Mouse (Mus musculus) liver, embryonic 11.5 days (tissue): ENCODE measurements around the gene Tnfsf15. TPM values are rescaled to one million over a fixed set of nuclear protein-coding genes. Genes with fewer than 3 reads are reported as not detected.

Experiments used
- ATAC-seq: fragments of 200-750 bp; cut with Nextera tagmentation; replicated peaks from 2 replicates; pipeline ENCODE4 v1.8.0; 2017; ENCODE audit warnings: moderate number of reproducible peaks, mild to moderate bottlenecking, moderate TSS enrichment, moderate library complexity; ENCODE audit not compliant: low FRiP score
- DNase-seq: peaks from one replicate; pipeline ENCODE4 v3.0.0-alpha.2; 2017; ENCODE audit warnings: low spot score
- H3K27ac ChIP-seq: fragments of 300-500 bp; sonication (generic); 2 replicates; pipeline ENCODE4 v1.5.1; 2014; ENCODE audit warnings: mild to moderate bottlenecking, low read depth, low read length, control low read depth
- H3K27me3 ChIP-seq: fragments of 300-500 bp; sonication (generic); replicated peaks from 2 replicates; pipeline ENCODE4 v1.6.1; 2014; ENCODE audit warnings: low read length, mixed read lengths; ENCODE audit not compliant: control insufficient read depth, insufficient read depth
- H3K36me3 ChIP-seq: fragments of 300-500 bp; sonication (generic); 2 replicates; pipeline ENCODE4 v1.6.1; 2014; ENCODE audit warnings: mild to moderate bottlenecking, low read length, moderate library complexity, mixed read lengths; ENCODE audit not compliant: control insufficient read depth, insufficient read depth
- H3K4me1 ChIP-seq: fragments of 300-500 bp; sonication (generic); replicated peaks from 2 replicates; pipeline ENCODE4 v1.6.1; 2014; ENCODE audit warnings: low read length, mixed read lengths; ENCODE audit not compliant: control insufficient read depth, insufficient read depth
- H3K4me2 ChIP-seq: fragments of 300-500 bp; sonication (generic); 2 replicates; pipeline ENCODE4 v1.6.1; 2014; ENCODE audit warnings: mild to moderate bottlenecking, control low read depth, moderate library complexity
- H3K4me3 ChIP-seq: fragments of 300-500 bp; sonication (generic); 2 replicates; pipeline ENCODE4 v1.5.1; 2014; ENCODE audit warnings: low read depth, low read length, control low read depth
- H3K9ac ChIP-seq: fragments of 300-500 bp; sonication (generic); 2 replicates; pipeline ENCODE4 v1.6.1; 2014; ENCODE audit warnings: low read depth, low read length, control low read depth
- H3K9me3 ChIP-seq: fragments of 300-500 bp; sonication (generic); 2 replicates; pipeline ENCODE4 v1.6.1; 2016; ENCODE audit warnings: low read length, inconsistent platforms, mixed read lengths; ENCODE audit not compliant: control insufficient read depth
- WGBS: fragments of 180-500 bp; shearing (Covaris S2); extraction: QIAGEN DNeasy Blood & Tissue Kit; methylation state at CpG from one replicate; pipeline ENCODE4 v1.1.7; 2014; 5-methylcytosine and 5-hydroxymethylcytosine counted together
- polyA plus RNA-seq: library from polyadenylated mRNA; unstranded; fragments of >200 nt; fragmentation: Nextera tagmentation; extraction: Ambion mirVana; gene quantifications from 2 replicates; pipeline ENCODE4 v1.2.1, GENCODE M21; 2014

Tnfsf15 gene
- polyA plus RNA-seq, 1 experiment from 2014 or later = 0.08 TPM

DNA sequence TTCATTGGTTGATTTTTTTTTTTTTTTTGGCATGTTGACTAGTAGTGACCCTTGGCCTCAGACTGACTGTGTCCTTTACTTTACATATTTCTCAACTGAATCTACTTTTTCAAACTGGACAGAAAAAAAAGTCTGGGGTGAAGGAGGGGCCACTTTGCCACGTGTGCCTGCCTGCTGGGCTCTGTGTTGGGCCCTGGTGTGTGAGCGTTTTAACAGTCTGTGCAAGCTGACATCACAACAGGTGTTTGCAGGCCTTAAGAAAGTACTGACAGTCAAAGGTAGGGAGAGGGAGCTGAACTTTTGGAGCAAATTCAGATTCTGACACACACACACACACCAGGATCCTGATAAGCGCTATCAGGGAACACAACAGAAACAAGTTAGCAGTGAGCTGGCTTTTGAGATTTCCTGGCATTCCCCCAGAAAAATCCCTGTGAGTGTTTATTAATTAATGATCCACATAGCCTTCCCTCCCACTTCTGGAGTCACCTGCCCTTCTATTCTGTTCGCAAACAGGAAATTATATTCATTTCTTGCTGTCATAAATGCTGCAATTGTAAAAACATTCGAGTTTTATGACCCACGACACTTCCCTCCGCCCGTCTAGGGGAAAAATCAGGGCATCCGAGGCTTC, 6.4 kb downstream of the Tnfsf15 start:
- no peak overlapping the region for H3K4me3 ChIP-seq
- no peaks in the 10 kb centered on the region for H3K36me3 ChIP-seq
- no peaks in the 10 kb centered on the region for H3K4me1 ChIP-seq
- no peak overlapping the region for H3K27ac ChIP-seq
- ATAC-seq = no peak
- H3K9ac ChIP-seq = no peak overlapping the region
- no peak overlapping the region for H3K4me2 ChIP-seq
- H3K9me3 ChIP-seq = no peaks in the 10 kb centered on the region
- DNase-seq = no peak
- no peaks in the 10 kb centered on the region for H3K27me3 ChIP-seq
- 76% methylated on average over 9 of the region's 9 CpGs for WGBS

DNA sequence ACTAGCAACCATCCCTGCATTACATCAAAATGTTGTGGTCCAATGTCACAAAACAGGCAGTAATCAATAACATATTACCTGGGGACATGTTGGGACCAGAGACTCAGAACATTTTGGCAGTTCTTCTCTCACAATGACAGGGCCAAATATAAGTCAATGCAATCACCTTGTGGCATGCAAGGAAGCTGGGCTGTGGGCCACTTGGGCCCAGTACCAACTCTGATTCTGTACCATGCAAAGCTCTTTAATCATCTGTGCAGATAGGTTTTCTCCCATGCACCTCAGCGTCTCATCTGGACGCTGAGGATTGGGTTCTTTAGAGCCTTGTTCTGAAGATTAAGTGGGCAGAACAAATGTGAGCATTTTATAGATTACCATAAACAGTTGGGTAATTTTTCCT, 13.6 kb downstream of the Tnfsf15 start:
- 66% methylated on average over 2 of the region's 2 CpGs for WGBS
- Histone ChIP-seq H3K27ac (no peak overlapping the region), H3K9ac (no peak overlapping the region), H3K36me3 (no peaks in the 10 kb centered on the region), H3K9me3 (no peaks in the 10 kb centered on the region), H3K4me3 (no peak overlapping the region), H3K27me3 (no peaks in the 10 kb centered on the region), H3K4me1 (no peaks in the 10 kb centered on the region), H3K4me2 (no peak overlapping the region)
- ATAC-seq (no peak), DNase-seq (no peak)

DNA sequence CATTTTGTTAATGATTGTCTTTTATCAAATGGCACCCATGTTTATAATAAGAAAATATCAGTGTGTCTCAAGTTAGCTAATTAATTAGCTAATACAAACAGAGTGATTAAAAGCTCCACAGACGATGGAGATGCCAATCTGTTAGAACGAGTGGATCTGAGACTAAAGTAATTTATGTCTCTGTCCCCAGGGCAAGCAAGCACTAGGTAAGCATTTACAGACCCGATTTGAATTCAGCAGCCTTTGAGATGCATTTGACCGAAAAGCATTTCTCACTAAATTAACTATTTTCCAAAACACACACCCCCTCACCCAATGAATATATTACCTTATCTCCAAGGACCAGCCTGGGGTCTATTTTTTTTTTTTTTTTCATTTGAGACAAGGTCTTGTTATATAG, 18.2 kb downstream of the Tnfsf15 start:
- Histone ChIP-seq H3K9ac (no peak overlapping the region), H3K9me3 (no peaks in the 10 kb centered on the region), H3K4me3 (no peak overlapping the region), H3K36me3 (no peaks in the 10 kb centered on the region), H3K4me2 (no peak overlapping the region), H3K27ac (no peak overlapping the region), H3K27me3 (no peaks in the 10 kb centered on the region), H3K4me1 (no peaks in the 10 kb centered on the region)
- WGBS = 60% methylated on average over 4 of the region's 4 CpGs
- DNase-seq (no peak), ATAC-seq (no peak)

DNA sequence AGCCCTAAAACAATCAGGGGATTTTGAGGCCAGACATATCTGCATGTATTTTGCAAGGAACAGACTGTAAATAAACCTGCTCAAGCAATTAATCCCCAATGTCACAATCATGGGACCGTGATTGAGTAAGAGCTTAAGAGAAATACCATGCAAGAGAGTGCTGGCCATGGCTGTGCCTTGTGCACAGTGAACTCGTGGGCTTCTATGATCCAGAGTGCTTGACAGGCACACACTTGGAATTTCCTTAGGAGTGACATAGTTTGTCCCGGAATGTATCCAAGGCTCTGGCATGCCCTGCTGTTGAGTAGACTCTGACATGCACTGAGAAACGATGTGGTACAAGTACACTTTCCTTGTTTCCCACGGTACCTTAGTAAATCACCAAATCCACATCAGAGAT, 18.9 kb downstream of the Tnfsf15 start:
- 64% methylated on average over 5 of the region's 5 CpGs for WGBS
- H3K4me3 ChIP-seq = no peak overlapping the region
- H3K9ac ChIP-seq = no peak overlapping the region
- no peaks in the 10 kb centered on the region for H3K36me3 ChIP-seq
- no peaks in the 10 kb centered on the region for H3K4me1 ChIP-seq
- DNase-seq = no peak
- no peak overlapping the region for H3K27ac ChIP-seq
- no peaks in the 10 kb centered on the region for H3K9me3 ChIP-seq
- H3K4me2 ChIP-seq = no peak overlapping the region
- no peak for ATAC-seq
- no peaks in the 10 kb centered on the region for H3K27me3 ChIP-seq

DNA sequence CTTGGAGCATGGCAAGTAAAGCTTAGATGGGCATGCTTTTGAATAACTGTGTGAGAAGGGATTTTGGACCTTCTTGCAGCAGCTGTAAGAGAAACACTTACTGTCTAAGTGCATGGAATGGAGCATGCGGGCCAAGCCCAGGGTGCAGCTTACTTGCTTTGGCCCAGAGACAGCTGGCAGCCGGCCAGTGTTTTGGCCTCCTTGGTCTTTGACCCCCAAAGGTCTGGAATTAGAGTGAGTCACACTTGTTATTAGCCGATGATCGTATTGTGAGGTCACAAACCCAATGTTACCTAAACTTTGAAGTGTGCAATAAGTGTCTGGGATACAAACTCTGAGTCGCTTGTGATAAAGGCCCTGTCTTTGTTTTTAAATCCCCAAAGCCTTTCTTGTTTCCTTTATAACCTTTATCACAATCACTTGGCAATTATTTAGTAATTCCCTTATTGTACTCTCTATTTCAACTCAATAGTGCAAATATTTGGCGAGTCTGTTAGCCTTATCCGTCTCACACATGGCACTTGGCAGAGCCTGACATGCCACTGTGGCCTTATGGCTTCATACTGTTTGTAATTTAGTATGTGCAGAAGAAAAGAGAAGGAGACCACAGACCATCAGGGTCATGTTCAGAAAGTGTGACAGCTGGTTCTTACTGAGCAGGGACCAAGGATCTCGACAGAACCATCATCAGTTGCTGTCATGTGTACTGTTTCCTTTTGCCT, 26.8 kb downstream of the Tnfsf15 start:
- H3K27ac ChIP-seq = no peak overlapping the region
- H3K27me3 ChIP-seq = no peaks in the 10 kb centered on the region
- H3K36me3 ChIP-seq = no peaks in the 10 kb centered on the region
- H3K9me3 ChIP-seq = no peaks in the 10 kb centered on the region
- no peak for ATAC-seq
- H3K9ac ChIP-seq = no peak overlapping the region
- DNase-seq = no peak
- H3K4me3 ChIP-seq = no peak overlapping the region
- H3K4me1 ChIP-seq = no peaks in the 10 kb centered on the region
- H3K4me2 ChIP-seq = no peak overlapping the region
- WGBS = 67% methylated on average over 8 of the region's 8 CpGs

DNA sequence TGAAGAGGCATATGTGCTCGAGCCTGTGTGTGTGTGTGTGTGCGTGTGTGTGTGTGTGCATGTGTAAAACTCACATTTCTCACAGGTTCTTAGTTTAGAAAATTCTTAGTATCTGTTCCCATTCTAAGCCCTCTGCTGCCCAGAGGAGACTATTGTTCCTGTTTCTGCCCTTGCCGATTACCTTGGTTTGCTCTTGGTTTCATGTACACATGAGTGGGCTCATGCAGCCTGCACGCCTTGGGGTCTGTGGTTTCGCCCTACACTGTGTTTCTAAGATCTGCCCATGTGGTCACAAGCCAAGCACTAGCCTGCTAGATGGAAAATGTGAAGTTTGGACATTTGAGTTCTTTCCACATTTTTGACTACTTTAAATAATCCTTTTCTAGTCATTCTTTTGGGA, 33.0 kb downstream of the Tnfsf15 start:
- ATAC-seq = no peak
- no peaks in the 10 kb centered on the region for H3K36me3 ChIP-seq
- no peak overlapping the region for H3K27ac ChIP-seq
- H3K4me1 ChIP-seq = no peaks in the 10 kb centered on the region
- H3K4me2 ChIP-seq = no peak overlapping the region
- no peaks in the 10 kb centered on the region for H3K9me3 ChIP-seq
- no peak for DNase-seq
- 83% methylated on average over 5 of the region's 5 CpGs for WGBS
- no peak overlapping the region for H3K4me3 ChIP-seq
- H3K9ac ChIP-seq = no peak overlapping the region
- H3K27me3 ChIP-seq = no peaks in the 10 kb centered on the region

DNA sequence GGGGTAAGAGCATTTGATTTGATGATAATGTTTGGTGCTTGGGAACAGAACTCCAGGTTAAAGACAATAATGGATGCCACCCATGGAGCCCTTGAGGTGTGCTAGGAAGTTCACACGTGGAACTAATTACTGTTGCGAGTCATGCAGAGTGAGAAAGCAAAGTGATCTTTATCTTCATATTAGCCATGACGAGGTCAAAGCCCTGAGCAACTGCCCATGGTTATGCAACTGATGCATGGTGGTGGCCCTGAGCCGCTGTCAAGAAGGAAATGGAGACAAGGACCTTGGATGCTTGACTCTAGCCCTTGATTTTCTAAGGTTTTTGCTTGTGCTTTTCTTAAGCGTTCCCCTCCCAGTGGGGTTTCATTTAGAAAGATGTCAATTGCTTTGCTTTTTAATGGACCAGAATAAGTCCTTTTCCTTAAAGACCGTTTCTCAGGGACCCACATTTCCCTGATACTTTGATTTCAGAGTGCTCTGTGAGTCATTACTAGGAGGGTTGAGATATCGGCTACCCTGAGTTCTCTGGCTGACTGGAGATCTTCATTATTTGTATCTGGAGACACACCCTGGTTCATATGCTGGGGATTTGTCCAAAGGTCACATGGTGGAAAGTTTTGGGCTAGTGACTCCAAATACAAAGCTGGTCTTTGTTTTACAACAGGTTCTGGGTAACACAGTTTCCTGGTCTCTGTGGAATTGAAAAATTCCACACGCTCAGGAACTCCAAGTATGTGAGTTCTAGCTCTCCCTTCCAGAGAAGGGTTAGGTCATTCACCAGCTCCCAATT, 34.3 kb downstream of the Tnfsf15 start:
- no peak overlapping the region for H3K4me2 ChIP-seq
- no peaks in the 10 kb centered on the region for H3K9me3 ChIP-seq
- ATAC-seq = no peak
- no peak for DNase-seq
- H3K4me1 ChIP-seq = no peaks in the 10 kb centered on the region
- no peak overlapping the region for H3K4me3 ChIP-seq
- no peaks in the 10 kb centered on the region for H3K36me3 ChIP-seq
- WGBS = 73% methylated on average over 8 of the region's 8 CpGs
- H3K27me3 ChIP-seq = no peaks in the 10 kb centered on the region
- H3K27ac ChIP-seq = no peak overlapping the region
- H3K9ac ChIP-seq = no peak overlapping the region

DNA sequence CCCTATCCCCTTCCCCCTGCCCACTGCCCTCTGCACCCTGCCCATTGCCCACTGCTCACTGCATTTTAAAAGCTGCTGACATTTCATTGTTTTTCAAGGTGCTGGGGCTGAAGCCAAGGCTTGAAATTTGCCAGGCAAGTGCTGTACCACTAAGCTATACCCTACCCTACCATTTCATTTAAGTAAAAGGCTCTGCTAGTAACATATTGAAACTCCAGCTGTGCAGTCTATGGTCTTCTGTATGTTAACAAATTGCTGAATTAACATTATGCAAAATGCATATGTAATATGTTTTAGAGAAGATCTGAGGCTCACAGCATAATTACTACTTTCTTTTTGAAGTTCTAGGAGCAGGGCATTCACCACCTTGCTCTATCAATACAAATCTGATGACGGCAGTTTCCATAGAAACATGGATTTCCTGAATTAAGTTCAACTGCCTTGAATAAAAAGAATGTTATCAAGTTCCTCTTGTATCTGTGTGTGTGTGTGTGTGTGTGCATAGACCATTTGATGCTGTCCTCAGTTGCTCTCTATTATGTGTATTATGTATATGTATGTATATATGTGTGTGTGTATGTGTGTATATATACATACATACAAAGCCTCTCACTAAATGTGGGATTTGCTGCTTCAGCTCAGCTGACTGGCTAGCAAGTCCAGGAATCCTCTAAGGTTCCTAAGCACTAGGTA, 38.5 kb downstream of the Tnfsf15 start:
- DNase-seq (no peak), ATAC-seq (no peak)
- 88% methylated on average over 1 of the region's 1 CpGs for WGBS
- H3K4me2 ChIP-seq = no peak overlapping the region
- H3K9ac ChIP-seq = no peak overlapping the region
- no peaks in the 10 kb centered on the region for H3K36me3 ChIP-seq
- no peaks in the 10 kb centered on the region for H3K9me3 ChIP-seq
- H3K4me1 ChIP-seq = no peaks in the 10 kb centered on the region
- no peak overlapping the region for H3K4me3 ChIP-seq
- H3K27ac ChIP-seq = no peak overlapping the region
- H3K27me3 ChIP-seq = no peaks in the 10 kb centered on the region
